Mouse (Mus musculus) ES-E14 (cell line): ENCODE data around the gene Dapk1. TPM values are rescaled to one million over a fixed set of nuclear protein-coding genes. Genes with fewer than 3 reads are reported as not detected.
A peak's percentile ranks its signal among the peaks of the same experiment; 100 is the strongest.

ENCODE experiments used
- DNase-seq: peaks from one replicate; pipeline ENCODE4 v3.0.0-alpha.2; 2013; ENCODE audit warnings: low read depth, low spot score
- H3K27ac ChIP-seq: 2 replicates; pipeline ENCODE4 v1.5.1; 2012; ENCODE audit warnings: low read depth, mild to moderate bottlenecking, low read length, moderate library complexity, mixed read lengths; ENCODE audit not compliant: poor library complexity, insufficient read depth, severe bottlenecking
- H3K36me3 ChIP-seq: 2 replicates; pipeline ENCODE4 v1.6.1; 2012; ENCODE audit warnings: mild to moderate bottlenecking, low read length, moderate library complexity, mixed read lengths; ENCODE audit not compliant: control insufficient read depth, poor library complexity, insufficient read depth, severe bottlenecking
- H3K4me1 ChIP-seq, 2 experiments: fragments of 150-350 bp in 1 of 2; sonication (generic) in 1 of 2; 2 replicates each; pipeline ENCODE4 v1.6.1; 2012; ENCODE audit warnings: low read length in 2 of 2, mild to moderate bottlenecking in 1 of 2, mixed read lengths in 1 of 2; ENCODE audit not compliant: control insufficient read depth in 2 of 2, insufficient read depth in 2 of 2, poor library complexity in 1 of 2
- H3K4me3 ChIP-seq, 2 experiments: fragments of 150-350 bp in 1 of 2; sonication (generic) in 1 of 2; 2 replicates each; pipeline ENCODE4 v1.5.1; 2012; ENCODE audit warnings: low read length in 2 of 2, low read depth in 1 of 2, mild to moderate bottlenecking in 1 of 2, mixed read lengths in 1 of 2; ENCODE audit not compliant: insufficient read depth in 1 of 2, poor library complexity in 1 of 2, severe bottlenecking in 1 of 2
- H3K9ac ChIP-seq: 2 replicates; pipeline ENCODE4 v1.6.1; 2012; ENCODE audit warnings: low read depth, mild to moderate bottlenecking, low read length, mixed read lengths; ENCODE audit not compliant: poor library complexity, insufficient read depth, severe bottlenecking
- H3K9me3 ChIP-seq: fragments of 150-350 bp; sonication (generic); 2 replicates; pipeline ENCODE4 v1.6.1; 2012; ENCODE audit warnings: low read depth, mild to moderate bottlenecking, low read length; ENCODE audit not compliant: control insufficient read depth, insufficient read depth
- CHD2 ChIP-seq: IDR thresholded peaks from 2 replicates; pipeline ENCODE4 v1.6.1; 2014; ENCODE audit warnings: mild to moderate bottlenecking, low read depth, low read length, inconsistent platforms
- HCFC1 ChIP-seq: IDR thresholded peaks from 2 replicates; pipeline ENCODE4 v1.6.1; 2012; ENCODE audit warnings: low read length, inconsistent platforms, borderline replicate concordance; ENCODE audit not compliant: insufficient read depth
- MAFK ChIP-seq: IDR thresholded peaks from 2 replicates; pipeline ENCODE4 v1.6.1; 2014; ENCODE audit warnings: mild to moderate bottlenecking, low read depth, low read length, inconsistent platforms; ENCODE audit not compliant: insufficient read depth
- ZC3H11A ChIP-seq: IDR thresholded peaks from 2 replicates; pipeline ENCODE4 v1.6.1; 2012; ENCODE audit warnings: low read depth, mild to moderate bottlenecking, inconsistent platforms, low read length, borderline replicate concordance
- ZNF384 ChIP-seq: IDR thresholded peaks from 2 replicates; pipeline ENCODE4 v1.6.1; 2012; ENCODE audit warnings: low read depth, low read length, inconsistent platforms
- in situ Hi-C, 2 experiments: fragments of 600-800 bp; cut with MboI; formaldehyde crosslinking; loops; one replicate each; pipeline ENCODE4 v1.15.1; 2025; ENCODE audit warnings: low sequenced_read_pairs in 2 of 2, inconsistent platforms in 1 of 2; ENCODE audit not compliant: unreplicated experiment in 2 of 2
- total RNA-seq: library from RNA; depleted of rRNA; stranded (reverse); fragments of 300-350 nt; gene quantifications from 2 replicates; pipeline ENCODE4 v1.2.3, GENCODE M21; 2012

Dapk1 gene
- total RNA-seq, 1 experiment = 18.2 TPM

DNA sequence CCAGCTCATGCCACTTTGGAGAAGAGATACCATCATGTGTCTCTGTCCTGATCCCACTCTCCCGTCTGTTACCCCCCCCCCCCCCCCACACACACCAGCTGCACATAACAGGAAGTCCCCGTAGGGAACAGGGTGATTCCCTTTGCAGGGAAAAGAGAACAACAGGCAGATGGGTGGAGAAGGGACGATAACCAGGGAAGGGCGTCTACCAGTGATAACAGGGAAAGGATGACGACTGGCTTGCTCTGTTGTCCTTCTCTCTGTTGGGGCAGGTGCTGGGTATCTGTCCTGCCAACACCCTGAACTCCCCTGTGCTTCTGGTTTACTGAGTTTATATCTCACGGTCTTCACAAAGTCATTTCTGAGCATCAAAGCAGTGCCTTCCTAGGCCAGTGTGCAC lies 18.0 kb downstream of the Dapk1 start:
- TF ChIP-seq HCFC1 (no peak), CHD2 (no peak), ZC3H11A (no peak), MAFK (no peak), ZNF384 (no peak)
- no peaks in the 10 kb centered on the region for H3K36me3 ChIP-seq
- no peak overlapping the region for H3K9ac ChIP-seq
- peaks cover 15 to 30% of the 10 kb centered on the region in 2 experiments for H3K4me1 ChIP-seq
- DNase-seq = no peak
- no peak overlapping the region for H3K27ac ChIP-seq
- H3K4me3 ChIP-seq = no peak overlapping the region
- H3K9me3 ChIP-seq = no peaks in the 10 kb centered on the region
- in situ Hi-C loops = no loop called here

DNA sequence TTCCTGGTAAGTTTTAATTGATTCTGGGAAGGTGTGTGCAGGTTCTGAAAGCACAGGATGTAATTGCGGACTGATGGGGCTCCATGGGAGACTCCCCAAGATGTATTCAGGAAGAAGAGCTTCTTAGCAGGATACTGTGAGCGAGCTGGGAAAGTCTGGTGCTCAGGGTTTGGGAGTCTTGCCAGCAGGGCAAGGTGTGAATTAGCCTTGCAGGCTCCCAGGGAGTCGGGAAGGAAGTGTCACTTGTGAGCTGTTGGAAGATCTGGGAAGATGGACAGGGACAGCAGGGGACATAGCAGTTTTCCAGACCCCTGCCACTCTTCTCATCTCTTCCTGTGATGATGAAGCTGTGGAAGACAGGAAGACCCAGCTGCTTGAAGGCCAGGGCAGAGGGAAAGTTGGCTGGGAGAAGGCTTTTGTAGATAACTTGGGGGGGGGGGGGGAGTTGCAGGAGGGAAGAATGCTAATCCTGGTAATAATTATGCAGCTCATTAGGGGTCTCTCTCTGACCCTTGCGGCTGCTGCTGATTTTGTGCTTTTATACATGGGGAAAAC lies 19.7 kb downstream of the Dapk1 start:
- DNase-seq = no peak
- Histone ChIP-seq H3K27ac (no peak overlapping the region), H3K4me3 (no peak overlapping the region), H3K36me3 (no peaks in the 10 kb centered on the region), H3K9me3 (no peaks in the 10 kb centered on the region), H3K9ac (no peak overlapping the region), H3K4me1 (peaks cover 10 to 30% of the 10 kb centered on the region in 2 experiments)
- in situ Hi-C loops = no loop called here
- TF ChIP-seq ZNF384 = no peak
- no peak for TF ChIP-seq HCFC1
- no peak for TF ChIP-seq ZC3H11A
- TF ChIP-seq CHD2 = no peak
- no peak for TF ChIP-seq MAFK

DNA sequence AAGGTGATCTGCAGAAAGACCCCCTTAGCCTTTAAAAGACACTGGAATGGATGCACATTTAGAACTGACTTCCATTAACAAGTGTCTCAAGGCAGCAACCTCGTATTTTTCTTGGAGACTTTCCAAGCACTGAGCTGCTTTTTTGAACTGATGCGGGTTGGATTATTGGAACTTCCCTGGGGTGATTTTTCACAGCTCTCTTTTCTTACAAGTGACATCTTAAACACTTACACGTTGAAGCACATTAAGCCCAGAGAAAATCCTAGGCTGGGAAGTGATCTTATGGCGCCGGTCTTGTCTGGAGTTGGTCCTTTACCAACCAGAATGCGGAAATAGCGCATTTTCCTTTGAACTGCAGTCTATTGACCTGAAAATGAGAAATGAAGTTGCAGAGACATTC lies 23.8 kb downstream of the Dapk1 start:
- Histone ChIP-seq H3K4me3 (no peak overlapping the region), H3K36me3 (no peaks in the 10 kb centered on the region), H3K4me1 (peaks cover 3 to 25% of the 10 kb centered on the region in 2 experiments; a peak in 3 of 4 replicates), H3K27ac (no peak overlapping the region), H3K9me3 (no peaks in the 10 kb centered on the region), H3K9ac (no peak overlapping the region)
- DNase-seq = no peak
- in situ Hi-C loops = no loop called here
- no peak for TF ChIP-seq CHD2
- no peak for TF ChIP-seq ZNF384
- no peak for TF ChIP-seq ZC3H11A

DNA sequence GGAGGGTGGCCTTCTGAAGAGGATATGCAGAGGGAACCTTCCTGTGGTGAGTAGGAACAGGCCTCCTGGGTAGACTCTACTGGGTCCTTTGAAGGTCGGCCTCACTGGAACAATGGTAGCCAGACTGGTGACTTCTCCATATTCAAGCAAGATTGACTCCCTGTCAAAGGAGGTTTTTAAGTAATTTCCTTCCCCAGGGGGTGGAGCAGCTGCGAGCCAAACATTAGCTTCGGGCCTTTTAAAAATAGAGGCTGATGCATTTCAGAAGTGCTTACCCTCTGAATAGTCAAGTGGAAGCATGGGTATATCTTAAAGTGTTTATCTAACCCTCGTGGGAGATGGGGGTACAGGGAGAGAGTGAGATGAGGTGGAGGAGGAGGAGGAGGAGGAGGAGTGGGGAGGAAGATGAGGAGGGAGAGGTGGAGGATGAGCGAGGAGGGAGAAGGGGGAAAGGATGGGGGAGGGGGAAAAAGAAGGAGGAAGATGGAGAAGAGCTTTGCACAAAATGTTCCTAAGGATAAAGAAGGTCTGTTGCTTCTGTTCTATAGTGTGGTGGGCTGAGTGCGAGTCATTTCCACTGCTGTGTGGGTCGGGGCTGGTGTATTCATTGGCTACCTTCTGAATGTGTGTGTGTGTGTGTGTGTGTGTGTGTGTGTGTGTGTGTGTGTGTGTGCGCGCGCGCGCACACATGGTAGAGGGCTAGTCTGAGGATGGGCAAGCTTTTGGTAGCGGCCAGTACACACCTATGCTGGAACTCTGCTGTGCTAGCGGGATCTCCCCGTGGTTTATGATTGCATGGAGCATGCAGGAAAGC lies 26.3 kb downstream of the Dapk1 start:
- H3K36me3 ChIP-seq = no peaks in the 10 kb centered on the region
- peak overlapping the region; percentile 37 for H3K27ac ChIP-seq
- TF ChIP-seq HCFC1 = no peak
- no peaks in the 10 kb centered on the region for H3K9me3 ChIP-seq
- DNase-seq = peak; percentile 45
- peaks cover 3 to 21% of the 10 kb centered on the region in 2 experiments; a peak in 3 of 4 replicates for H3K4me1 ChIP-seq
- in situ Hi-C loops = no loop called here
- H3K9ac ChIP-seq = no peak overlapping the region
- H3K4me3 ChIP-seq = peak overlapping the region in 1 of 2 experiments; percentile 15; a peak in 1 of 4 replicates

DNA sequence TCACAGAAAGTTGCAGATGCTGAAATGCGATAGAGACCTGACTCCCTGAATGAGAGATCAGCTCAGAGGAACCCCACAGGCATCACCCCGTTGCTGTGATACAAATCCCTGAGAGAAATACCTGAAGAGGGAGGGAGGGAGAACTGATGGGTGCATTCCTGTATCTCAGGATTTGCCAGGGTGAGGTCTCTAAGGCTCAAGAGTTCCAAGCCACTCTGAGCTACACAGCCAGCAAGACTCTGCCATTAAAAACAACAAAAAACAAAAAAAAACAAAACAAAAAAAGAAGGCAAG lies 26.9 kb downstream of the Dapk1 start:
- no peaks in the 10 kb centered on the region for H3K36me3 ChIP-seq
- no peak overlapping the region for H3K9ac ChIP-seq
- no peak for TF ChIP-seq ZC3H11A
- TF ChIP-seq HCFC1 = no peak
- no peak for TF ChIP-seq ZNF384
- no peak for TF ChIP-seq MAFK
- no peak for TF ChIP-seq CHD2
- H3K9me3 ChIP-seq = no peaks in the 10 kb centered on the region
- no peak for DNase-seq
- peaks cover 3 to 21% of the 10 kb centered on the region in 2 experiments; a peak in 3 of 4 replicates for H3K4me1 ChIP-seq
- H3K27ac ChIP-seq = no peak overlapping the region
- H3K4me3 ChIP-seq = peak overlapping the region in 1 of 2 experiments; percentile 15; a peak in 1 of 4 replicates
- in situ Hi-C loops = no loop called here
